Mouse (Mus musculus): ENCODE data around the gene Car9. TPM values are rescaled to one million over a fixed set of nuclear protein-coding genes. Genes with fewer than 3 reads are reported as not detected.

Car9 gene
- polyA plus RNA-seq, 1 experiment from 2014 or later, result 0.65 TPM

DNA sequence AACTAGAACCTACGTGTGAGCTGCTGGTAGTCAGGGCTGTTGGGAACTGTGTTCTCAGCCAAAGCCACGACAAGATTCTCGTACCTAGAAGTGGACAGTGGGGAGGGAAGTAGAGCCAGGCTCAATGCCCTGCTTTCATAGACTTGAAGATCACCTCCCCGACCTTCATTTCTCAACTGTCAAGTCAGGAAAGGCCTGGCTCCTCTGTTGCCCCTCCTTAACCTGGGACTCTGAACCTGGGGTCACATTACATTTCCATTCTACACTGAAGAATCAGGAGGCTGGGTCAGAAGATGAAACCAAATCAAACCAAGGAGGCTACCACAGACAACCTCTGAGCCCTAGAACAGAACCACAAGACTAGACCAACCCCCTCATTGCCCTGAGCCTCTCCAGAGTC, 8.8 kb upstream of the Car9 start:
- peak overlapping the region; percentile 60 for H3K4me2 ChIP-seq (ENCODE audit: low read depth, severe bottlenecking)
- H3K4me3 ChIP-seq (ENCODE audit: low read depth, low read length), result peak overlapping the region; percentile 51
- no peaks in the 10 kb centered on the region for H3K27me3 ChIP-seq (ENCODE audit: control insufficient read depth, insufficient read depth, low read length)
- H3K9ac ChIP-seq (ENCODE audit: low read length), result peak overlapping the region; percentile 24; the same call in 1 of the 2 replicates
- 76% methylated on average over 4 of the region's 4 CpGs for WGBS
- ATAC-seq (ENCODE audit: insufficient number of reproducible peaks, low FRiP score, low TSS enrichment, low read depth) (no peak), DNase-seq (ENCODE audit: low spot score) (no peak)
- no peaks in the 10 kb centered on the region for H3K9me3 ChIP-seq (ENCODE audit: control insufficient read depth, low read length)
- no peak overlapping the region for H3K27ac ChIP-seq (replicated peaks; ENCODE audit: low read depth, low read length)
- H3K36me3 ChIP-seq (ENCODE audit: control insufficient read depth, insufficient read depth, low read length), result peaks cover 7% of the 10 kb centered on the region; the same call in 1 of the 2 replicates
- peaks cover 17% of the 10 kb centered on the region for H3K4me1 ChIP-seq (ENCODE audit: control insufficient read depth, insufficient read depth, low read length)

- WGBS, result 13% methylated on average over 8 of the region's 8 CpGs
- Histone ChIP-seq H3K4me2 (ENCODE audit: low read depth, severe bottlenecking) (peak overlapping the region; percentile 60), H3K4me1 (ENCODE audit: control insufficient read depth, insufficient read depth, low read length) (peaks cover 15% of the 10 kb centered on the region), H3K27me3 (ENCODE audit: control insufficient read depth, insufficient read depth, low read length) (no peaks in the 10 kb centered on the region), H3K27ac (replicated peaks; ENCODE audit: low read depth, low read length) (no peak overlapping the region), H3K4me3 (ENCODE audit: low read depth, low read length) (peak overlapping the region; percentile 51), H3K36me3 (ENCODE audit: control insufficient read depth, insufficient read depth, low read length) (peaks cover 7% of the 10 kb centered on the region; the same call in 1 of the 2 replicates), H3K9ac (ENCODE audit: low read length) (peak overlapping the region; percentile 70), H3K9me3 (ENCODE audit: control insufficient read depth, low read length) (no peaks in the 10 kb centered on the region)
- ATAC-seq (ENCODE audit: insufficient number of reproducible peaks, low FRiP score, low TSS enrichment, low read depth), result peak; percentile 27; the same call in 1 of the 2 replicates
- peak; percentile 72 for DNase-seq (ENCODE audit: low spot score)
Observed at GRCm38 (mm10) chr4:43498983-43499382, 7.8 kb upstream of the Car9 start.

DNA sequence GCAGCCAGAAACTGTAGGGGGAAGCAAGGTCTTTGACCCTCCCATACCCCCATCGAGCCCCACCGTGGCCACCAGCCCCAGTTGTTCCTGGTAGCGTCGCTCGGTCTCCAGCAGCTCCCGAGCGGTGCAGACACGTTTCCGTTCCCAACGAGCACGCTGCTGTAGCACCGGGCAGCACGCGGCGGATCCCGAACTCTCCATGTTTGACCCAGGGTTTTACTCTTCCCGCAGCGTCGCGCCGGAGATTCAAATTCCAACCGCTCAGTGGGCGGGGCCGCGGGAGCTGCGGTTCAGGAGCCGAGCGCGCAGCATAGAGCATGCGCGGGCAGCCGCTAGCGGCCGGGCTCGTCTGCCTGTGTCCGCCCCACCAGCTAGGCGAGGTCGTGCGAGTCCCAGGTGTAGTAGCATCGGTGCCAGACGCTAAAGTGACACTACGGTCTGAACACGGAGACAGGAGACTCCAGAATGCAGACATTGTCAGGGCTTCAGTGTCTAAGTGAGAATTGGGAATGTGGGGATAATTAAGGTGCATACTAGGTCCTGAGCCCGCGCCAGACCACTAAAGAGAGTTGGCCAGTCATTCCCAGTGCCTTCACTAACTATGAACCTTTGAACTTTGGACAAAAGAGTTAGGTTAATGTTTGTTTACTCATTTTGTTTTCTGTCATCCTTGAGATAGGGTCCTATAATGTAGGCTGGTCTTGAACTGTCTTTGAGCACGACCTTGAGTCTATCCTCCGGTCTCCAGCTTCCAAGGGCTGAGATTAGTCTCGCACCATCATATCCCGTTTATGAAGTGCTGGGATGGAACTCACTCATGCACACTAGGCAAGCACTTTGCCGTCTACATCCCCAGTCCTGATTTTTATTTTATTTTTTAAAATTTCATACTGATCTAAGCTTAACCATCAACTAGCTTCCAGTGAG, 7.1 kb upstream of the Car9 start, which contains the start of gene Arhgef39:
Gene Arhgef39, minus strand, starts transcription at position 289 of the 927 bp plus-strand sequence.
- Histone ChIP-seq H3K27ac (replicated peaks; ENCODE audit: low read depth, low read length) (no peak within 1 kb of the TSS), H3K27me3 (ENCODE audit: control insufficient read depth, insufficient read depth, low read length) (no peaks in the 10 kb centered on the region), H3K4me2 (ENCODE audit: low read depth, severe bottlenecking) (peak within 1 kb of the TSS; percentile 60), H3K9me3 (ENCODE audit: control insufficient read depth, low read length) (no peaks in the 10 kb centered on the region), H3K9ac (ENCODE audit: low read length) (peak within 1 kb of the TSS; percentile 70), H3K4me1 (ENCODE audit: control insufficient read depth, insufficient read depth, low read length) (peaks cover 10% of the 10 kb centered on the region), H3K36me3 (ENCODE audit: control insufficient read depth, insufficient read depth, low read length) (peaks cover 7% of the 10 kb centered on the region; the same call in 1 of the 2 replicates), H3K4me3 (ENCODE audit: low read depth, low read length) (peak within 1 kb of the TSS; percentile 51)
- DNase-seq (ENCODE audit: low spot score), result peak; percentile 90
- ATAC-seq (ENCODE audit: insufficient number of reproducible peaks, low FRiP score, low TSS enrichment, low read depth), result peak; percentile 78
- WGBS, result 8% methylated on average over 50 of the region's 50 CpGs

- no peaks in the 10 kb centered on the region for H3K36me3 ChIP-seq (ENCODE audit: control insufficient read depth, insufficient read depth, low read length)
- no peak overlapping the region for H3K9ac ChIP-seq (ENCODE audit: low read length)
- H3K27me3 ChIP-seq (ENCODE audit: control insufficient read depth, insufficient read depth, low read length), result 0 out of 2 replicates have a peak, but pooled peaks cover 3% of the 10 kb centered on the region
- DNase-seq (ENCODE audit: low spot score) (no peak), ATAC-seq (ENCODE audit: insufficient number of reproducible peaks, low FRiP score, low TSS enrichment, low read depth) (no peak)
- WGBS, result 74% methylated on average over 2 of the region's 2 CpGs
- H3K9me3 ChIP-seq (ENCODE audit: control insufficient read depth, low read length), result no peaks in the 10 kb centered on the region
- H3K4me2 ChIP-seq (ENCODE audit: low read depth, severe bottlenecking), result no peak overlapping the region
- H3K4me1 ChIP-seq (ENCODE audit: control insufficient read depth, insufficient read depth, low read length), result peaks cover 8% of the 10 kb centered on the region
- H3K4me3 ChIP-seq (ENCODE audit: low read depth, low read length), result no peak overlapping the region
- no peak overlapping the region for H3K27ac ChIP-seq (replicated peaks; ENCODE audit: low read depth, low read length)
Observed at GRCm38 (mm10) chr4:43503041-43503440, 3.7 kb upstream of the Car9 start.

DNA sequence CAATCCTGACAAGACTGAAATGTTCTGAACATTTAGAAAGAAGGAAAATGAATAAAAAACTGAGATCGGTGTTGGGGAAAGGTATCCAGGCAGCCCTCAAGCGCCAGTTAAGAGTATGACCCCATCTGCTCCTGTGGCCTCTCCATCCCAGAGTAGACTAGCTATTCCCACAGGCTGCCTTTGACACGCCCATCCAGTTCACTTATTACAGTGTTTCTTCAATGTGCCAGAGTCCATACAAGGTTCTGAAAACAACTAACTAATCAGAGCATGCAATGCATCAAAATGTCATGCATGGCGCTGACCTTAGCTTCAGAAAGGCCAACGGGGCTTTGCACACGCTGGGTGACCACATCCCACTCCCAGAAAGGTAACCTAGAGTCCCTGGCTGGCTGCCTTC, 3.3 kb upstream of the Car9 start:
- Histone ChIP-seq H3K36me3 (ENCODE audit: control insufficient read depth, insufficient read depth, low read length) (no peaks in the 10 kb centered on the region), H3K9ac (ENCODE audit: low read length) (no peak overlapping the region), H3K27ac (replicated peaks; ENCODE audit: low read depth, low read length) (no peak overlapping the region), H3K4me1 (ENCODE audit: control insufficient read depth, insufficient read depth, low read length) (peaks cover 4% of the 10 kb centered on the region), H3K27me3 (ENCODE audit: control insufficient read depth, insufficient read depth, low read length) (0 out of 2 replicates have a peak, but pooled peaks cover 3% of the 10 kb centered on the region), H3K4me3 (ENCODE audit: low read depth, low read length) (no peak overlapping the region), H3K9me3 (ENCODE audit: control insufficient read depth, low read length) (no peaks in the 10 kb centered on the region), H3K4me2 (ENCODE audit: low read depth, severe bottlenecking) (no peak overlapping the region)
- ATAC-seq (ENCODE audit: insufficient number of reproducible peaks, low FRiP score, low TSS enrichment, low read depth), result no peak
- WGBS, result 75% methylated on average over 6 of the region's 6 CpGs
- no peak for DNase-seq (ENCODE audit: low spot score)

GRCm38 (mm10) chr4:43504269-43504668, 2.5 kb upstream of the Car9 start:
- Histone ChIP-seq H3K36me3 (ENCODE audit: control insufficient read depth, insufficient read depth, low read length) (no peaks in the 10 kb centered on the region), H3K9ac (ENCODE audit: low read length) (no peak overlapping the region), H3K27ac (replicated peaks; ENCODE audit: low read depth, low read length) (no peak overlapping the region), H3K4me3 (ENCODE audit: low read depth, low read length) (no peak overlapping the region), H3K4me2 (ENCODE audit: low read depth, severe bottlenecking) (no peak overlapping the region), H3K4me1 (ENCODE audit: control insufficient read depth, insufficient read depth, low read length) (no peaks in the 10 kb centered on the region), H3K27me3 (ENCODE audit: control insufficient read depth, insufficient read depth, low read length) (0 out of 2 replicates have a peak, but pooled peaks cover 3% of the 10 kb centered on the region), H3K9me3 (ENCODE audit: control insufficient read depth, low read length) (no peaks in the 10 kb centered on the region)
- DNase-seq (ENCODE audit: low spot score), result no peak
- no peak for ATAC-seq (ENCODE audit: insufficient number of reproducible peaks, low FRiP score, low TSS enrichment, low read depth)
- 86% methylated on average over 4 of the region's 4 CpGs for WGBS

DNA sequence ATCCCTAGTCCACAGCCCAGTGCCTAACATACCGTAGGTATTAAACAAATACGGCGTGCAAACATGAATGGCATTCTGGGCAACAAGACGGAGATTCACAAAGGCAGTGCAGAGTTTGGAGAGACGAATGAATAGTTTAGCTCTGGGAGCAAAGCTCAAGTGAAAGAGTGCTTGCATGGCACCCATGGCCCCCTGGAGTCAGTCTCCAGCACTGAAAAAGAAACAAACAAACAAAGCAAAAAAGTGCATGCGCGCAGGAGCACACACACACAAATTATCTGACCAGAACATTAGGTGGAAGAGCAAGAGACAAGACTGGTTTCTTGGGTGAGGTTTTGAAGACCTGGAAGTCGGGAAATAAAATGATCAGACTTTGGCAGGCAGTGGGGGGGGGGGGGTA, 692 bp upstream of the Car9 start:
- no peak overlapping the region for H3K4me2 ChIP-seq (ENCODE audit: low read depth, severe bottlenecking)
- ATAC-seq (ENCODE audit: insufficient number of reproducible peaks, low FRiP score, low TSS enrichment, low read depth) (no peak), DNase-seq (ENCODE audit: low spot score) (no peak)
- 0 out of 2 replicates have a peak, but pooled peaks cover 3% of the 10 kb centered on the region for H3K27me3 ChIP-seq (ENCODE audit: control insufficient read depth, insufficient read depth, low read length)
- no peak overlapping the region for H3K9ac ChIP-seq (ENCODE audit: low read length)
- 86% methylated on average over 8 of the region's 8 CpGs for WGBS
- H3K9me3 ChIP-seq (ENCODE audit: control insufficient read depth, low read length), result no peaks in the 10 kb centered on the region
- no peak overlapping the region for H3K27ac ChIP-seq (replicated peaks; ENCODE audit: low read depth, low read length)
- H3K36me3 ChIP-seq (ENCODE audit: control insufficient read depth, insufficient read depth, low read length), result no peaks in the 10 kb centered on the region
- no peaks in the 10 kb centered on the region for H3K4me1 ChIP-seq (ENCODE audit: control insufficient read depth, insufficient read depth, low read length)
- no peak overlapping the region for H3K4me3 ChIP-seq (ENCODE audit: low read depth, low read length)

GRCm38 (mm10) chr4:43507938-43508665, 1.3 kb downstream of the Car9 start:
- Histone ChIP-seq H3K27ac (replicated peaks; ENCODE audit: low read depth, low read length) (no peak overlapping the region), H3K36me3 (ENCODE audit: control insufficient read depth, insufficient read depth, low read length) (no peaks in the 10 kb centered on the region), H3K9me3 (ENCODE audit: control insufficient read depth, low read length) (no peaks in the 10 kb centered on the region), H3K9ac (ENCODE audit: low read length) (peak overlapping the region; percentile 45), H3K4me3 (ENCODE audit: low read depth, low read length) (peak overlapping the region; percentile 33), H3K27me3 (ENCODE audit: control insufficient read depth, insufficient read depth, low read length) (0 out of 2 replicates have a peak, but pooled peaks cover 3% of the 10 kb centered on the region), H3K4me1 (ENCODE audit: control insufficient read depth, insufficient read depth, low read length) (no peaks in the 10 kb centered on the region), H3K4me2 (ENCODE audit: low read depth, severe bottlenecking) (peak overlapping the region; percentile 70)
- ATAC-seq (ENCODE audit: insufficient number of reproducible peaks, low FRiP score, low TSS enrichment, low read depth) (0 out of 2 replicates have a peak, but pooled peaks have one; percentile 32), DNase-seq (ENCODE audit: low spot score) (no peak)
- 12% methylated on average over 21 of the region's 22 CpGs for WGBS
